Mouse (Mus musculus) liver, adult 2 months (tissue): ENCODE measurements around the gene Gcnt1. TPM values are rescaled to one million over a fixed set of nuclear protein-coding genes. Genes with fewer than 3 reads are reported as not detected.
A peak's percentile ranks its signal among the peaks of the same experiment; 100 is the strongest.

Source experiments
- DNase-seq: peaks from one replicate; pipeline ENCODE4 v3.0.0-alpha.2; 2011; ENCODE audit warnings: low read depth, low spot score; ENCODE audit errors: extremely low read depth
- H3K27ac ChIP-seq: fragments of 200-500 bp; replicated peaks from 2 replicates; pipeline ENCODE4 v1.5.1; 2012; ENCODE audit warnings: low read depth, mild to moderate bottlenecking, control low read depth, inconsistent platforms, low read length; ENCODE audit not compliant: insufficient read depth
- H3K27me3 ChIP-seq: fragments of 200-500 bp; 2 replicates; pipeline ENCODE4 v1.6.1; 2012; ENCODE audit warnings: mild to moderate bottlenecking, moderate library complexity, low read length, inconsistent platforms; ENCODE audit not compliant: control insufficient read depth, insufficient read depth
- H3K36me3 ChIP-seq: fragments of 200-500 bp; 2 replicates; pipeline ENCODE4 v1.6.1; 2012; ENCODE audit warnings: low read length, inconsistent platforms; ENCODE audit not compliant: control insufficient read depth, insufficient read depth
- H3K4me1 ChIP-seq: fragments of 200-500 bp; 2 replicates; pipeline ENCODE4 v1.6.1; 2011; ENCODE audit warnings: low read length; ENCODE audit not compliant: control insufficient read depth, insufficient read depth
- H3K4me3 ChIP-seq: fragments of 200-500 bp; 2 replicates; pipeline ENCODE4 v1.5.1; 2011; ENCODE audit warnings: low read depth, mild to moderate bottlenecking, control low read depth, low read length, moderate library complexity; ENCODE audit not compliant: insufficient read depth
- H3K79me2 ChIP-seq: fragments of 200-500 bp; 2 replicates; pipeline ENCODE4 v1.6.1; 2012; ENCODE audit warnings: inconsistent platforms, mild to moderate bottlenecking, low read length, moderate library complexity; ENCODE audit not compliant: control insufficient read depth, insufficient read depth
- H3K9ac ChIP-seq: fragments of 200-500 bp; 2 replicates; pipeline ENCODE4 v1.6.1; 2012; ENCODE audit warnings: low read depth, mild to moderate bottlenecking, control low read depth, inconsistent platforms, low read length
- CTCF ChIP-seq: fragments of 200-500 bp; IDR thresholded peaks from 2 replicates; pipeline ENCODE4 v1.5.1; 2011; ENCODE audit warnings: low read depth, low read length, control low read depth
- POLR2A ChIP-seq: fragments of 200-500 bp; IDR thresholded peaks from 2 replicates; pipeline ENCODE4 v1.6.1; 2011; ENCODE audit warnings: low read length, control low read depth; ENCODE audit not compliant: insufficient read depth; ENCODE audit errors: extremely low read depth
- WGBS: fragments of 180-500 bp; shearing (Covaris S2); methylation state at CpG from one replicate; pipeline ENCODE4 v1.1.7; 2018; 5-methylcytosine and 5-hydroxymethylcytosine counted together
- polyA plus RNA-seq: library from polyadenylated mRNA; depleted of rRNA; stranded (reverse); fragments of >200 nt; gene quantifications from 2 replicates; pipeline ENCODE4 v1.2.3, GENCODE M21; 2012
- total RNA-seq: library from RNA; depleted of rRNA; stranded (reverse); fragments of >200 nt; gene quantifications from 2 replicates; pipeline ENCODE4 v1.2.3, GENCODE M21; 2014

Gcnt1 gene
- total and polyA plus RNA-seq, 2 experiments = 0.17 to 0.55 TPM

DNA sequence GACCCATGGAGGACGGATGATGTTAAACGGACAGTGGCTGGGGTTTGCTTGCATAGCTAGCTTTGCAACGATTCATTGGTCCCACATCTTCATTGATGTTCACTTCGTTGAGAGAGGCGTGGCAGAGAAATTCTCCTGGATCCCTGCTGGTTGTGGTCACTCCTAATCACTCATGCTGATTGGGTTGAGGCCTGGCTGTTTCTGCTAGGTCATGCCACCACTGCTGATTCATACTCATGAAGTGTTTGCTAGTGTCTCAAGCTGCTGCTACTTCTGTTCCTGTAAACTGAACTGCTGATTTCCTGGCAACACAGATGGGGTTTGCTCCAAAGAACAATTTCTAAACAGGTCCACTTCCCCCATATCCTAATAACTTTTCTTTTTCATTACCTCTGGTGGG lies 34.2 kb upstream of the Gcnt1 start:
- no peak overlapping the region for H3K27ac ChIP-seq
- 96% methylated on average over 5 of the region's 5 CpGs for WGBS

DNA sequence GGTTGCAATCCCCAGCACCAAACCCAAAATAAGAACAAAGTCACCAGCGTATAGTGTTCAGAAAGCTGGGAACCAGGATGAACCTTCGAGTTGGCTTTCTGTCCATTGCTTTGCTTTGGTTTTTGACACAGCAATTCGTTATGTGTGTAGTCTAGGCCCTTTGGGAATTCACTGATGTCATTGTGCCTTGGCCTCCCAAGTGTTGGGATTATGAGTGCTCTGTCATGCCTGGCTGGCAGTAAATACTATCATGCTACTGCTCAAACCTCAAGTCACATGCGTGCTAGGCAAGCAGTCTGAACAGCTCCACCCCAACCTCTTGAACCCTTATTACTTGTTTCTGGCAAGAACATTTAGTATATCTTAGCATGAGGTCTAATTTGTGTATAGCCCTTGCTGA lies 30.5 kb upstream of the Gcnt1 start:
- Histone ChIP-seq H3K9ac (no peak overlapping the region), H3K79me2 (no peaks in the 10 kb centered on the region), H3K27ac (no peak overlapping the region), H3K36me3 (peaks cover 18% of the 10 kb centered on the region), H3K4me1 (no peaks in the 10 kb centered on the region; the same call in 1 of the 2 replicates), H3K27me3 (no peaks in the 10 kb centered on the region), H3K4me3 (no peak overlapping the region)
- DNase-seq = no peak
- TF ChIP-seq POLR2A = no peak
- WGBS = 93% methylated on average over 4 of the region's 4 CpGs

More for the DNA sequence above, 34.2 kb upstream of the Gcnt1 start:
- Histone ChIP-seq H3K9ac (no peak overlapping the region), H3K36me3 (no peaks in the 10 kb centered on the region), H3K4me1 (peaks cover 6% of the 10 kb centered on the region; the same call in 1 of the 2 replicates), H3K27me3 (no peaks in the 10 kb centered on the region), H3K4me3 (no peak overlapping the region), H3K79me2 (no peaks in the 10 kb centered on the region)
- TF ChIP-seq CTCF (no peak), POLR2A (no peak)
- DNase-seq = no peak

DNA sequence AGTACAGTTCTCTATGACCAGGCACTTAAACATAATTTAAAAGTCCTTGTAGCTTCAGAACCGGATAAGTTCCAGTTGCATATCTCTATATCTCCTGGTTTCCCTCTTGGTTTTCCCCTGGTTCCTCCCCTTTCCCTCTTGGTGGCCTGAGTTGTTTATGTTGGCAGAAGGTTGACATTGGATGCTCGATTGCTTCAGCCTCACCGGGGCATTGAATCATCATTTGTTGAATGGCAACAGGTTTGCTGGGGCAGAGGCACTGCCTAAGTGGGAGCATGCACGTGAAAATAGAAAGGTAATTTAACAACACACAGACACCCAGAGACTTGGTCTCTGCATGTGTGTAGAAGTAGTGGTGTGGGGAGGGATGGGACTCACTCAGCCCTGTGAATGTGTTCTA lies 27.9 kb upstream of the Gcnt1 start:
- Histone ChIP-seq H3K79me2 (no peaks in the 10 kb centered on the region; the same call in 1 of the 2 replicates), H3K27me3 (no peaks in the 10 kb centered on the region), H3K27ac (no peak overlapping the region), H3K9ac (no peak overlapping the region), H3K4me1 (no peaks in the 10 kb centered on the region; the same call in 1 of the 2 replicates), H3K36me3 (peaks cover 27% of the 10 kb centered on the region), H3K4me3 (no peak overlapping the region)
- TF ChIP-seq POLR2A = no peak
- no peak for TF ChIP-seq CTCF
- peak; percentile 49 for DNase-seq
- WGBS = 8% methylated on average over 4 of the region's 4 CpGs

DNA sequence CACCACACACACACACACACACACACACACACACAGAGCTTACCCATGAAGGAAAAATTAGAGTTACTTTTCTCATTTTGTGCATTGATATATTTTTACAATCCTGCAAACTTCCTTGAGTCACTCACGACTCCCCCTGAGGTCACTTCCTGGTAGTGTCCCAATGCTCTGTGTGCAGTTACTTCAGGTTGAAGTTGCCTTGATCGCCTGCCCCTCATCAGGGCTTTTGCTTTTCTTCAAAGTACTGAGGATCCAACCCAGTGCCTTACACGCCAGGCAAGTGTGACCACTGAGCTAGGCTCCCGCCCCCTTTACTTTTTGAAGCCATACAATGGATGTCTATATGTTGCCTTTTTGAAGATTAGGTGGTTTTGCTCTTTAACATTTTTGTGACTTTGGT lies 27.3 kb upstream of the Gcnt1 start:
- Histone ChIP-seq H3K79me2 (no peaks in the 10 kb centered on the region; the same call in 1 of the 2 replicates), H3K4me3 (no peak overlapping the region), H3K9ac (no peak overlapping the region), H3K36me3 (peaks cover 27% of the 10 kb centered on the region), H3K27me3 (no peaks in the 10 kb centered on the region), H3K27ac (no peak overlapping the region), H3K4me1 (no peaks in the 10 kb centered on the region; the same call in 1 of the 2 replicates)
- 84% methylated on average over 4 of the region's 4 CpGs for WGBS
- no peak for DNase-seq
- TF ChIP-seq CTCF (no peak), POLR2A (no peak)

DNA sequence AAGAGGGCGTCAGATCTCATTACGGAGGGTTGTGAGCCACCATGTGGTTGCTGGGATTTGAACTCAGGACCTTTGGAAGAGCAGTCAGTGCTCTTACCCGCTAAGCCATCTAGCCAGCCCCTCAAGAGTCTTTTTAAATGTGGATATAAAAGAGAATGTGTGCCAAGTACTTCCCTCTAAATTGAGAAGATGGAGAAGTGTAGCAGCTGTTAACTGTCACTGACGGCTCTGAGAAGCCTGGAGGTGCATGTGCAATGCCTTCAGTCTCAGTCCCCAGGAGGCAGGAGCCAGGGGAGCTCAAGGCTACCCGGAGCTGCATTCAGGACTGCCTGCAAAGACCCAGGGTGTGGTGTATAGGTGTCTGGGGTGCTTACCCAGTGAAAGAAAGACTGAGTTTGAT lies 25.3 kb upstream of the Gcnt1 start:
- TF ChIP-seq CTCF (no peak), POLR2A (no peak)
- Histone ChIP-seq H3K36me3 (peaks cover 27% of the 10 kb centered on the region), H3K9ac (no peak overlapping the region), H3K79me2 (no peaks in the 10 kb centered on the region; the same call in 1 of the 2 replicates), H3K27me3 (no peaks in the 10 kb centered on the region), H3K4me3 (no peak overlapping the region), H3K4me1 (peaks cover 4% of the 10 kb centered on the region; the same call in 1 of the 2 replicates), H3K27ac (no peak overlapping the region)
- WGBS = 85% methylated on average over 5 of the region's 5 CpGs
- no peak for DNase-seq

DNA sequence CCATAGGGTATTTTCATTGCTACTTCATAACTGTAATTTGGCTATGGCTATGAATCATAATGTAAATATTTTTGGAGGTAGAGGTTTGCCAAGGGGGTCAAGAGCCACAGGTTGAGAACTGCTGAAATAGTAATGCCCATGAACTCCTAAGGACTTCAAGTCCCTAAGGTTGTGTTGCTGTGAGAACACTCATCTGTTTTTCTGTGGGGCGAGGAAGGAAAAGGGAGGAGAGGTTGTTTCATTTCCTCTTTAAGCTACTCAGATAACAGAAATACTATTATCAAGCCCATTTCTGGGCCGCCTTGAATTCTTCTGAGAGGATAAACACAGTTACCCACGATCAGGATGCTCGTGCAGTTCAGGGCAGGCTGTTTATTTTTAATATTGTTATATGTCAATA lies 24.2 kb upstream of the Gcnt1 start:
- Histone ChIP-seq H3K4me3 (no peak overlapping the region), H3K36me3 (peaks cover 27% of the 10 kb centered on the region), H3K27ac (no peak overlapping the region), H3K9ac (no peak overlapping the region), H3K79me2 (no peaks in the 10 kb centered on the region; the same call in 1 of the 2 replicates), H3K27me3 (no peaks in the 10 kb centered on the region), H3K4me1 (peaks cover 4% of the 10 kb centered on the region; the same call in 1 of the 2 replicates)
- WGBS = 66% methylated on average over 4 of the region's 4 CpGs
- no peak for TF ChIP-seq CTCF
- TF ChIP-seq POLR2A = no peak
- peak; percentile 14 for DNase-seq
